In genomic region chr2:128832611-128833010, GRCm38 (mm10) we compare ENCODE assay signal across 24 mouse cellular contexts. TPM values are rescaled to one million over a fixed set of nuclear protein-coding genes. Genes with fewer than 3 reads are reported as not detected.
DNase-seq lines count a peak whose midpoint lies in the region; ATAC-seq and TF ChIP-seq lines count a peak whose summit lies in the region.
"Had no signal": no experiment of that assay in that cellular context is flagged by ENCODE, and none has a peak within 500 bp of the region (broad histone marks: within the 10 kb centered on the region; RNA-seq: fewer than 3 reads in every experiment).

No protein-coding gene starts in this region.

- H3K9ac ChIP-seq in heart, adult 2 months (ENCODE audit: low read depth, low read length), result no peak overlapping the region
- no peak overlapping the region for H3K9ac ChIP-seq in intestine, embryonic 15.5 days
- H3K9ac ChIP-seq in hindbrain, embryonic 13.5 days, result no peak overlapping the region
- H3K9ac ChIP-seq in midbrain, embryonic 15.5 days, result no peak overlapping the region
- H3K9ac ChIP-seq: forebrain, embryonic 13.5 days; forebrain, postnatal 0 days; heart, embryonic 15.5 days; hindbrain, embryonic 14.5 days had no signal

- intact Hi-C loops in heart, adult 2 months (cut with DNase I), result no loop called here
- intact Hi-C loops in left cerebral cortex, postnatal 14 days (cut with DNase I), result no loop called here

- H3K27me3 ChIP-seq in heart, adult 2 months (ENCODE audit: control insufficient read depth, insufficient read depth, low read length), result no peaks in the 10 kb centered on the region
- H3K27me3 ChIP-seq in intestine, embryonic 15.5 days (replicated peaks), result no peaks in the 10 kb centered on the region
- no peaks in the 10 kb centered on the region for H3K27me3 ChIP-seq in small intestine, adult 2 months (ENCODE audit: control insufficient read depth, insufficient read depth, low read length)
- no peaks in the 10 kb centered on the region for H3K27me3 ChIP-seq in hindbrain, embryonic 13.5 days
- H3K27me3 ChIP-seq in midbrain, embryonic 15.5 days (replicated peaks), result no peaks in the 10 kb centered on the region
- H3K27me3 ChIP-seq: forebrain, embryonic 13.5 days; heart, embryonic 15.5 days had no signal

- no peaks in the 10 kb centered on the region; the same call in 1 of the 2 replicates for H3K79me2 ChIP-seq in heart, adult 2 months (replicated peaks; ENCODE audit: control insufficient read depth, insufficient read depth, low read length)

- no peaks in the 10 kb centered on the region for H3K9me3 ChIP-seq in intestine, embryonic 15.5 days
- H3K9me3 ChIP-seq in hindbrain, embryonic 13.5 days, result no peaks in the 10 kb centered on the region
- no peaks in the 10 kb centered on the region for H3K9me3 ChIP-seq in midbrain, embryonic 15.5 days
- H3K9me3 ChIP-seq: embryonic facial prominence, embryonic 10.5 days; forebrain, embryonic 13.5 days; G1E; heart, embryonic 15.5 days had no signal

- no peak for TF ChIP-seq POLR2A in heart, adult 2 months (IDR thresholded peaks at IDR 0.05; ENCODE audit: insufficient read depth, low read depth, low read length)
- TF ChIP-seq POLR2A in small intestine, adult 2 months (IDR thresholded peaks at IDR 0.05; ENCODE audit: low read depth, low read length), result no peak

- peak; percentile 15 for DNase-seq in heart, adult 11 months
- no peak for DNase-seq in heart, adult 2 months
- peak; percentile 13 for DNase-seq in NIH3T3 (ENCODE audit: low read depth)
- no peak for DNase-seq in left cerebral cortex, postnatal 14 days (ENCODE audit: low spot score in 2 of 2)
- DNase-seq: B cell, adult 2 months; cerebellum, adult 2 months; cerebellum, postnatal 10 days; forebrain, postnatal 0 days; gastrocnemius, adult 2 months; gastrocnemius, postnatal 36 days; heart, adult 18-20 months; heart, postnatal 14 days had no signal

- peak; percentile 62 for ATAC-seq in intestine, embryonic 15.5 days
- ATAC-seq in hindbrain, embryonic 13.5 days (ENCODE audit: low FRiP score), result no peak
- ATAC-seq in midbrain, embryonic 15.5 days (replicated peaks), result no peak
- ATAC-seq: CD4-positive, CD25-positive, alpha-beta regulatory T cell, adult 4 months; forebrain, embryonic 13.5 days; forebrain, postnatal 0 days had no signal

- no peak overlapping the region for H3K4me3 ChIP-seq in heart, adult 2 months
- no peak overlapping the region for H3K4me3 ChIP-seq in intestine, embryonic 15.5 days (replicated peaks)
- no peak overlapping the region for H3K4me3 ChIP-seq in small intestine, adult 2 months (ENCODE audit: low read depth, low read length)
- H3K4me3 ChIP-seq in hindbrain, embryonic 13.5 days, result no peak overlapping the region
- no peak overlapping the region for H3K4me3 ChIP-seq in midbrain, embryonic 15.5 days
- H3K4me3 ChIP-seq: embryonic facial prominence, embryonic 10.5 days; forebrain, embryonic 13.5 days; gastrocnemius, adult 2 months; heart, embryonic 15.5 days had no signal

- H3K4me1 ChIP-seq in heart, adult 2 months (ENCODE audit: control insufficient read depth, insufficient read depth, low read length), result no peaks in the 10 kb centered on the region
- H3K4me1 ChIP-seq in intestine, embryonic 15.5 days (replicated peaks), result no peaks in the 10 kb centered on the region
- H3K4me1 ChIP-seq in small intestine, adult 2 months (ENCODE audit: control insufficient read depth, insufficient read depth, insufficient read length, low read length), result peaks cover 8% of the 10 kb centered on the region; the same call in 1 of the 2 replicates
- no peaks in the 10 kb centered on the region for H3K4me1 ChIP-seq in hindbrain, embryonic 13.5 days (replicated peaks)
- no peaks in the 10 kb centered on the region for H3K4me1 ChIP-seq in midbrain, embryonic 15.5 days
- H3K4me1 ChIP-seq: embryonic facial prominence, embryonic 10.5 days; forebrain, embryonic 13.5 days; heart, embryonic 15.5 days had no signal

- no peak for TF ChIP-seq CTCF in heart, adult 2 months (IDR thresholded peaks at IDR 0.05)
- TF ChIP-seq CTCF in small intestine, adult 2 months (IDR thresholded peaks at IDR 0.05; ENCODE audit: extremely low read depth, insufficient read length, insufficient replicate concordance, low read depth, low read length), result no peak

- H3K36me3 ChIP-seq in heart, adult 2 months (ENCODE audit: control insufficient read depth, insufficient read depth, low read length), result peaks cover 5% of the 10 kb centered on the region; the same call in 1 of the 2 replicates
- peaks cover 4% of the 10 kb centered on the region; the same call in 1 of the 2 replicates for H3K36me3 ChIP-seq in intestine, embryonic 15.5 days
- peaks cover 57% of the 10 kb centered on the region for H3K36me3 ChIP-seq in small intestine, adult 2 months (ENCODE audit: control insufficient read depth, insufficient read depth, low read length)
- peaks cover 79% of the 10 kb centered on the region for H3K36me3 ChIP-seq in hindbrain, embryonic 13.5 days
- peaks cover 60% of the 10 kb centered on the region for H3K36me3 ChIP-seq in midbrain, embryonic 15.5 days (replicated peaks)

- H3K27ac ChIP-seq in heart, adult 2 months, result no peak overlapping the region
- H3K27ac ChIP-seq in intestine, embryonic 15.5 days, result peak overlapping the region; percentile 66
- H3K27ac ChIP-seq in small intestine, adult 2 months (ENCODE audit: insufficient read depth, low read depth, low read length), result peak overlapping the region; percentile 78
- no peak overlapping the region for H3K27ac ChIP-seq in hindbrain, embryonic 13.5 days
- no peak overlapping the region for H3K27ac ChIP-seq in midbrain, embryonic 15.5 days
- H3K27ac ChIP-seq: embryonic facial prominence, embryonic 10.5 days; forebrain, embryonic 13.5 days; gastrocnemius, adult 2 months; heart, embryonic 15.5 days; hindbrain, embryonic 14.5 days had no signal

- H3K4me2 ChIP-seq in intestine, embryonic 15.5 days (replicated peaks), result no peak overlapping the region
- no peak overlapping the region for H3K4me2 ChIP-seq in hindbrain, embryonic 13.5 days
- H3K4me2 ChIP-seq in midbrain, embryonic 15.5 days, result no peak overlapping the region
- H3K4me2 ChIP-seq: forebrain, embryonic 13.5 days; heart, embryonic 11.5 days; heart, embryonic 15.5 days; hindbrain, embryonic 14.5 days had no signal

- TF ChIP-seq EP300 in heart, adult 2 months (IDR thresholded peaks at IDR 0.05; ENCODE audit: insufficient read depth, low read depth, low read length), result no peak

- 75% methylated on average over 3 of the region's 3 CpGs for WGBS in heart, adult 2 months
- 51% methylated on average over 3 of the region's 3 CpGs for WGBS in intestine, embryonic 15.5 days
- 42% methylated on average over 3 of the region's 3 CpGs for WGBS in small intestine, adult 2 months
- 97% methylated on average over 3 of the region's 3 CpGs for WGBS in hindbrain, embryonic 13.5 days
- WGBS in midbrain, embryonic 15.5 days, result 92% methylated on average over 3 of the region's 3 CpGs

RNA-seq across cellular contexts. Expression of gene Tmem87b, which starts 14.7 kb away (rescaled TPM):
- total RNA-seq in heart, adult 2 months (2021), result 10 to 100 TPM; 20.8 to 21.6 TPM
- polyA plus RNA-seq in heart, adult 2 months (2012; rRNA removed), result 9.5 and 19.5 TPM in 2 replicates
- polyA plus RNA-seq in intestine, embryonic 15.5 days (2015; fragmentation: Nextera tagmentation; extraction: Ambion mirVana), result 46.1 and 50.7 TPM in 2 replicates
- 5.7 and 12.3 TPM in 2 replicates for polyA plus RNA-seq in small intestine, adult 2 months (2012; rRNA removed)
- total RNA-seq in left cerebral cortex, postnatal 14 days (2021), result 10 to 100 TPM; 32.7 to 33.5 TPM
- polyA plus RNA-seq in hindbrain, embryonic 13.5 days (2015; fragmentation: Nextera tagmentation; extraction: Ambion mirVana), result 36.3 and 39.0 TPM in 2 replicates
- polyA plus RNA-seq in midbrain, embryonic 15.5 days (2015; fragmentation: Nextera tagmentation; extraction: Ambion mirVana), result 36.8 and 38.9 TPM in 2 replicates

RNA-seq across cellular contexts. Expression of gene Fbln7, which starts 30.2 kb away (rescaled TPM):
- under 1 TPM; 0.50 to 0.61 TPM for total RNA-seq in heart, adult 2 months (2021)
- 0.61 and 1.3 TPM in 2 replicates for polyA plus RNA-seq in heart, adult 2 months (2012; rRNA removed)
- 8.8 and 9.9 TPM in 2 replicates for polyA plus RNA-seq in intestine, embryonic 15.5 days (2015; fragmentation: Nextera tagmentation; extraction: Ambion mirVana)
- polyA plus RNA-seq in small intestine, adult 2 months (2012; rRNA removed), result 1.8 and 3.9 TPM in 2 replicates
- 1 to 10 TPM; 4.0 to 4.8 TPM for total RNA-seq in left cerebral cortex, postnatal 14 days (2021)
- polyA plus RNA-seq in hindbrain, embryonic 13.5 days (2015; fragmentation: Nextera tagmentation; extraction: Ambion mirVana), result 1.2 and 1.8 TPM in 2 replicates
- 1.9 and 2.2 TPM in 2 replicates for polyA plus RNA-seq in midbrain, embryonic 15.5 days (2015; fragmentation: Nextera tagmentation; extraction: Ambion mirVana)
- total RNA-seq: hematopoietic stem cell, adult 5-6 weeks had no signal
- polyA plus RNA-seq: CD4-positive, CD25-positive, alpha-beta regulatory T cell, adult 4 months; G1E had no signal

Comparison
In these comparisons a context has a peak if more than half of its experiments do, and no peak if none do; other contexts are left out.
1. DNase-seq: peak in heart, adult 11 months (single experiment) and NIH3T3 (single experiment); none in heart, adult 2 months (0 of 2) and left cerebral cortex, postnatal 14 days (0 of 2).
2. H3K27ac ChIP-seq: peak in intestine, embryonic 15.5 days (single experiment) and small intestine, adult 2 months (single experiment); none in heart, adult 2 months (single experiment), hindbrain, embryonic 13.5 days (single experiment) and midbrain, embryonic 15.5 days (single experiment).